ENCODE assay signal across 17 mouse cellular contexts in the genomic region with DNA sequence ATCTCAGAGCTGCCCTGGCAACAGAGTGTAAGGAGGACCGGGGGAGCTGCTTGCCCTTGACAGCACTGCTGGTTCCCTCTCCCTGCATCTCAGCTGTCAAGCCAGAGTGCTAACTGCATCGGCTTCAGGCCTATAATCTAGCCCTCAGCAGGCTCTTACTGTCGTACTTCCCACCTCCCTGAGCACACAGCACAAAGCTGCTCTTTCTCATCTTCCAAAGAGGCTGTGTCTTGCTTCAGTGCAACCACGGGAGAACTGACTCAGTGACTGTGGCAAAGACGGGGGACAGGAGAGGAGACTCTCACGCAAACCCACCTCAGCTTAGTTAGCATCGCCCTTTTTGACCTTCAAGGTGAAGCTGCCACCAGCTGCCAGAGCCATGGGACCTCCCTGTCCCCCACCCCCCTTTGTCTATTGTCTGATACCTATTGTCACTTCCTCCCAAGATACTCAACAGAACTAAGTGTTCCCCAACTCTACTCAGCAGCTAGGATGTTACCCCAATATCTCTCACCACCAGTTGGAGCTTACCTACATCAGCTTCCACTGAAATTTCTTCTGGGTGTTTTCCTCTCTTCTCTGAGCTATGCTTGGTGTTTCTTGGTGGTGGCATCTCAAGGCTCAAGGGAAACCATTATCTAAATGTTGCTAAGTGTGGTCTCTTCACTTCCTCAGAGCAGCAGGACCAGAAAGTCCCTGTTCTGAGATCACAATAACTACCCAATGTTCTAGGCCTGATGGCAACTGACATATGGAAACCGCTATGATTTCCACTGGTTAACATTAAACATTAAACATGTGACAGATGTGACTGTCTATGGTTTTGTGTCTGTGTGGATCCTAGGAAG. TPM values are rescaled to one million over a fixed set of nuclear protein-coding genes. Genes with fewer than 3 reads are reported as not detected.
DNase-seq lines count a peak whose midpoint lies in the region; ATAC-seq and TF ChIP-seq lines count a peak whose summit lies in the region.
"Had no signal": no experiment of that assay in that cellular context is flagged by ENCODE, and none has a peak within 500 bp of the region (broad histone marks: within the 10 kb centered on the region; RNA-seq: fewer than 3 reads in every experiment).

No protein-coding gene starts in this region.

- peaks cover 15% of the 10 kb centered on the region; the same call in 1 of the 2 replicates for H3K4me1 ChIP-seq in forebrain, embryonic 15.5 days
- peaks cover 9% of the 10 kb centered on the region for H3K4me1 ChIP-seq in forebrain, embryonic 16.5 days (replicated peaks; ENCODE audit: control insufficient read depth, insufficient read depth, low read length)
- H3K4me1 ChIP-seq in small intestine, adult 2 months (ENCODE audit: control insufficient read depth, insufficient read depth, insufficient read length, low read length): no peaks in the 10 kb centered on the region

- TF ChIP-seq CTCF in small intestine, adult 2 months (IDR thresholded peaks at IDR 0.05; ENCODE audit: extremely low read depth, insufficient read length, insufficient replicate concordance, low read depth, low read length): no peak

- H3K9me3 ChIP-seq in forebrain, embryonic 15.5 days: no peaks in the 10 kb centered on the region
- H3K9me3 ChIP-seq in forebrain, embryonic 16.5 days (ENCODE audit: control insufficient read depth, low read length): no peaks in the 10 kb centered on the region
- H3K9me3 ChIP-seq: forebrain, embryonic 10.5 days had no signal

- H3K4me2 ChIP-seq in forebrain, embryonic 15.5 days (replicated peaks): no peak overlapping the region
- H3K4me2 ChIP-seq in forebrain, embryonic 16.5 days (ENCODE audit: low read length): no peak overlapping the region

- no peak overlapping the region for H3K9ac ChIP-seq in forebrain, embryonic 15.5 days (replicated peaks)
- no peak overlapping the region for H3K9ac ChIP-seq in forebrain, embryonic 16.5 days (replicated peaks; ENCODE audit: low read depth, low read length)

- peak overlapping the region; percentile 6; the same call in 1 of the 2 replicates for H3K27ac ChIP-seq in forebrain, embryonic 15.5 days (replicated peaks)
- no peak overlapping the region for H3K27ac ChIP-seq in forebrain, embryonic 16.5 days (ENCODE audit: low read length)
- H3K27ac ChIP-seq in small intestine, adult 2 months (ENCODE audit: insufficient read depth, low read depth, low read length): peak overlapping the region; percentile 11; the same call in 1 of the 2 replicates
- H3K27ac ChIP-seq: forebrain, embryonic 10.5 days; kidney, postnatal 0 days; macrophage had no signal

- DNase-seq in B cell, adult 2 months: peak; percentile 69 to 70
- DNase-seq in adrenal gland, adult 2 months: no peak
- no peak for DNase-seq in adrenal gland, postnatal 25 days
- DNase-seq in ovary, adult 18-20 months (ENCODE audit: low spot score): no peak
- DNase-seq: cerebellum, postnatal 25 days; gastrocnemius, postnatal 10 days; heart, postnatal 4 days; lung, adult 18-20 months; right cerebral cortex, postnatal 25 days had no signal

- ATAC-seq in forebrain, embryonic 15.5 days (replicated peaks): no peak
- ATAC-seq in forebrain, embryonic 16.5 days: no peak
- peak; percentile 62 for ATAC-seq in activated CD4-positive, CD25-positive, alpha-beta regulatory T cell, adult 4 months
- ATAC-seq: Patski had no signal

- no peak for TF ChIP-seq POLR2A in small intestine, adult 2 months (IDR thresholded peaks at IDR 0.05; ENCODE audit: low read depth, low read length)

- 64% methylated on average over 8 of the region's 8 CpGs for WGBS in forebrain, embryonic 15.5 days
- 69% methylated on average over 8 of the region's 8 CpGs for WGBS in forebrain, embryonic 16.5 days
- WGBS in small intestine, adult 2 months: 68% methylated on average over 8 of the region's 8 CpGs

- no peaks in the 10 kb centered on the region for H3K36me3 ChIP-seq in forebrain, embryonic 15.5 days
- H3K36me3 ChIP-seq in forebrain, embryonic 16.5 days (ENCODE audit: control insufficient read depth, insufficient read depth): no peaks in the 10 kb centered on the region
- no peaks in the 10 kb centered on the region for H3K36me3 ChIP-seq in small intestine, adult 2 months (ENCODE audit: control insufficient read depth, insufficient read depth, low read length)
- H3K36me3 ChIP-seq: forebrain, embryonic 10.5 days had no signal

- H3K27me3 ChIP-seq in forebrain, embryonic 15.5 days: no peaks in the 10 kb centered on the region
- H3K27me3 ChIP-seq in forebrain, embryonic 16.5 days (replicated peaks; ENCODE audit: control insufficient read depth, insufficient read depth, low read length): no peaks in the 10 kb centered on the region
- no peaks in the 10 kb centered on the region for H3K27me3 ChIP-seq in small intestine, adult 2 months (ENCODE audit: control insufficient read depth, insufficient read depth, low read length)
- H3K27me3 ChIP-seq: Patski had no signal

- H3K4me3 ChIP-seq in forebrain, embryonic 15.5 days: no peak overlapping the region
- H3K4me3 ChIP-seq in forebrain, embryonic 16.5 days (replicated peaks; ENCODE audit: low read length): no peak overlapping the region
- H3K4me3 ChIP-seq in small intestine, adult 2 months (ENCODE audit: low read depth, low read length): no peak overlapping the region
- H3K4me3 ChIP-seq: forebrain, embryonic 10.5 days had no signal

RNA-seq across cellular contexts. Expression of a gene that starts 4.6 kb away (rescaled TPM):
- 18.7 and 20.7 TPM in 2 replicates for polyA plus RNA-seq in forebrain, embryonic 15.5 days (2015; fragmentation: Nextera tagmentation; extraction: Ambion mirVana)
- 20.8 and 24.6 TPM in 2 replicates for polyA plus RNA-seq in forebrain, embryonic 16.5 days (2015; fragmentation: Nextera tagmentation; extraction: Ambion mirVana)
- polyA plus RNA-seq in activated CD4-positive, CD25-positive, alpha-beta regulatory T cell, adult 4 months (2017; shearing (Covaris generic)): 100 to 1,000 TPM; 127 to 150 TPM
- polyA plus RNA-seq in small intestine, adult 2 months (2012; rRNA removed): 10.8 and 15.1 TPM in 2 replicates
- 10 to 100 TPM; 14.6 to 15.1 TPM for total RNA-seq in adrenal gland, adult 2 months (2021)
- polyA plus RNA-seq in adrenal gland, adult 2 months (2012; rRNA removed): 13.3 and 13.7 TPM in 2 replicates
- total RNA-seq in adrenal gland, postnatal 25 days (2021): 15.4 and 22.0 TPM in 2 replicates

RNA-seq across cellular contexts. Expression of a gene that starts 48.4 kb away (rescaled TPM):
- 145 and 167 TPM in 2 replicates for polyA plus RNA-seq in forebrain, embryonic 15.5 days (2015; fragmentation: Nextera tagmentation; extraction: Ambion mirVana)
- polyA plus RNA-seq in forebrain, embryonic 16.5 days (2015; fragmentation: Nextera tagmentation; extraction: Ambion mirVana): 119 and 122 TPM in 2 replicates
- polyA plus RNA-seq in activated CD4-positive, CD25-positive, alpha-beta regulatory T cell, adult 4 months (2017; shearing (Covaris generic)): 10 to 100 TPM; 19.4 to 27.4 TPM
- 19.1 and 42.2 TPM in 2 replicates for polyA plus RNA-seq in small intestine, adult 2 months (2012; rRNA removed)
- 10 to 100 TPM; 41.0 to 57.6 TPM for total RNA-seq in adrenal gland, adult 2 months (2021)
- polyA plus RNA-seq in adrenal gland, adult 2 months (2012; rRNA removed): 20.8 and 30.2 TPM in 2 replicates
- 15.2 and 29.0 TPM in 2 replicates for total RNA-seq in adrenal gland, postnatal 25 days (2021)

Comparison
In these comparisons a context has a peak if more than half of its experiments do, and no peak if none do; other contexts are left out.
1. DNase-seq: peak in B cell, adult 2 months (2 of 2); none in adrenal gland, adult 2 months (single experiment), adrenal gland, postnatal 25 days (single experiment) and ovary, adult 18-20 months (single experiment).